Mouse (Mus musculus) retina, adult 2 months (tissue): ENCODE measurements at regions not wholly inside any gene's neighbourhood (a gene's known extent, or its start where the extent isn't known, plus 50 kb on each side); places are given as distances from the start of the nearest gene placed in this dataset.

Source experiments
- DNase-seq: peaks from one replicate; pipeline ENCODE4 v3.0.0-alpha.2; 2012; ENCODE audit warnings: low read depth, low spot score

GRCm38 (mm10) chr12:107392050-107392795 is 96.2 kb upstream of the 3110018I06Rik start:
- no peak for DNase-seq

GRCm38 (mm10) chr12:107394467-107394866 is 94.0 kb upstream of the 3110018I06Rik start:
- no peak for DNase-seq

- no peak for DNase-seq
Observed at GRCm38 (mm10) chr12:107404821-107405220, 83.6 kb upstream of the 3110018I06Rik start.

- DNase-seq = no peak
Observed at GRCm38 (mm10) chr12:107423923-107424322, 64.5 kb upstream of the 3110018I06Rik start.

- no peak for DNase-seq
Observed at GRCm38 (mm10) chr12:107438506-107438905, 49.9 kb upstream of the 3110018I06Rik start.
